Mouse (Mus musculus): ENCODE measurements at regions not wholly inside any gene's neighbourhood (a gene's known extent, or its start where the extent isn't known, plus 50 kb on each side); places are given as distances from the start of the nearest gene placed in this dataset.

GRCm38 (mm10) chr10:30278987-30279386 is 78.6 kb upstream of the Cenpw start:
- TF ChIP-seq CTCF (IDR thresholded peaks at IDR 0.05; ENCODE audit: control insufficient read depth, insufficient read depth, insufficient read length) = no peak
- TF ChIP-seq USF1 (IDR thresholded peaks at IDR 0.05; ENCODE audit: low read depth) = no peak

All from C2C12 (cell line).